Mouse (Mus musculus) ovary, adult 18-20 months (tissue): ENCODE measurements around the gene Pes1.
A peak's percentile ranks its signal among the peaks of the same experiment; 100 is the strongest.
"Not testable (repeated sequence)": the region's sequence is repeated elsewhere in the genome, so short reads cannot be mapped to it uniquely, and the experiment has no call there.

Source experiments
- DNase-seq: peaks from one replicate; pipeline ENCODE4 v3.0.0; 2022; ENCODE audit warnings: low spot score, mixed read lengths

Pes1 gene

GRCm38 (mm10) chr11:3963610-3964415 is at the start of gene Pes1:
TSS of gene Pes1 (plus strand) at chr11:3963975.
- peak; percentile 65 for DNase-seq

DNA sequence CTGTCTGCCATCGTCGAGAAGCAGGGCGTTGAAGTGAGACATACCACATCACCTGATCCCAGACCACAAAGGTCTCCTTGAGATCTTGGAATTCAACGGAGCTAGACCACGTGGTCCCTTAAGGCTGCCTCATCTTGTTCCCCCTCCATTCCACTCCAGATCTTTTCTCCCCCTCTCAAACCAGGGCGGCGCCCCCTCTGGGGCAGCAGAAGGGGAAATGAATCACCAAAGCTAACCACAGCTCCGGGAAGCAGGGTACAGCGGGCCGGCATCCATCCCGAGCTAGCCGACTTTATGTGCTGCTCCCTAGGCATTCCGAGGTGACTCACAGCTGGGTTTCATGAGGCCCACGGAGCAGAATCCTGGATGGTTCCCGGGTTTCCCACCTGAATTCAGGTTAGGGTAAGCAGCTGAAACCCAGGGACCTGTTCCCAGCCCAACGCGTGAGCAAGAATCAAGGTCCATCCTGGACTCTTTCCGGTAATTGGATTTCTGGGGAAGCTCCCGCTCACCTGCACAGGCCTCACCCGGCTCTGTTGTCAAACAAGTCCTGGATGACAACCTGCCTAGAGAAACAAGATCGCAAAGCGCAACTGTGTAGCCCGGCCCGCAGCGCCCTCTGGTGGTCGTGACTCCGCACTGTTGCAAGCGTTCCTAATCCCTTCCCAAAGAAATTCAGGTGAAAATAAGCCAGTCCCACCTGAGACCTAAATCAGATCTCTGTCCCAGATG is 49.5 kb upstream of the Pes1 start, which contains the start of gene Slc35e4:
Gene Slc35e4 (minus strand): TSS at position 556 of the 732 bp plus-strand sequence.
- peak; percentile 49 for DNase-seq

DNA sequence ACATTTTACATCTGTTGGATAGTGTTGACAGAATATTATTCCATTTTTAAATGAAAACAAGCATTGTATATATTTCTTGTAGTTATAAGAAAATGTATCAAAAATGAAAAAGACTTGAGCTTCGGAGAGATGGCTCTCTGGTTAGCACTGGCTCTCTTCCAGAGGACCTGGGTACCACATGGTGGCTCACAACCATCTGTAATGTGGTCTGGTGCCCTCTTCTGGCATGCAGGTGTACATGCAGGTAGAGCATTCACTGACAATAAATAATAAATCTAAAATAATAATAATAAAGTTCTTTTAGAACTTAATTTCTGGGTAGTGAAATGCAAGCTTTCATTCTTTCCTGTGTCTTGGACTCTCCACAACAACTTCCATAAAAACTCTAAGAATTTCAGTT is 45.0 kb upstream of the Pes1 start:
- DNase-seq = no peak

DNA sequence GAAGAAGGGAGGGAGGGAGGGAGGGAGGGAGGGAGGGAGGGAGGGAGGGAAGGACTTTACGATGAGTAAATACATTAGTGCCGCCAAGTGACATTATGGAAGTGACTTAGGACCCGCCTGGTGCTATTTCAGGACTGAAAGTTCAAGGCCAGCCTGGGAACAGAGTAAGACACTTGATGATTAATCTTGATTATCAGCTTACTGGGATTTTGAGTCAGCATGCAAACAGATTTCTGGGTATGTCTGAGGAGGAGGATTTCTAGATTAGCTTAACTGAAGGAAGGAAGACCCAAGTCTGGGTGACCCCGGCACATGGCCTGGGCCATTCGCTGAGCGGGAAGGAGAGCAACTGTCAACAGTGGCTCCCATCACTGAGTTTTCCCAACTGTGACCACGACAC is 43.3 kb upstream of the Pes1 start:
- no peak for DNase-seq

DNA sequence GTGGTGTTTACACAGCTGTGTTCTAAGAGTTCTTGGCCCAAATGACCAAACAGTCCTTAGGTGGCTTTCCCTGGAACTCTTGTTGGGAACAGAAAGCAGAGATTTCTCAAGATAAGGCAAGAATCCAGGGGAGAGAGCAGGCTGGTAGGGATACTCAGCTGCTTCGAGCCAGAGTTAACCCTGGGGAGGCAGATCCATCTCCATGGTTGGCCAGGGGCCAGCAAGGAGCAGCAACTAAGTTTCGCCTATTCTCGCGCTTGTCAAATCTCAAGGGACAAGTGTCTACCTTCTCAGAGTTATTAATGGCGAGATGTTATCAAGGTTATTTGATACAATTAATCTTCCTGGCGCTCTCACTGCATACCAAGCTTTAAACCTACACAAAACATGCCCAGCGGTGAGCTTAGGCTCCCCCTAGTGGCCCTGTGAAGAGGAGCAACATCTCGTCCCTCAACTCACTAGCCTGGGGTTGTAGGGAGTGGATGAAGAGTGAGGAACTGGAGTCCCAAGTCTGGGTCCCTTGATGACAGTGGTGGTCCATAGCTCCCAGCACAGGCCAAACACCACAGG is 42.4 kb upstream of the Pes1 start:
- no peak for DNase-seq

GRCm38 (mm10) chr11:3922115-3922514 is 41.7 kb upstream of the Pes1 start:
- DNase-seq = no peak

DNA sequence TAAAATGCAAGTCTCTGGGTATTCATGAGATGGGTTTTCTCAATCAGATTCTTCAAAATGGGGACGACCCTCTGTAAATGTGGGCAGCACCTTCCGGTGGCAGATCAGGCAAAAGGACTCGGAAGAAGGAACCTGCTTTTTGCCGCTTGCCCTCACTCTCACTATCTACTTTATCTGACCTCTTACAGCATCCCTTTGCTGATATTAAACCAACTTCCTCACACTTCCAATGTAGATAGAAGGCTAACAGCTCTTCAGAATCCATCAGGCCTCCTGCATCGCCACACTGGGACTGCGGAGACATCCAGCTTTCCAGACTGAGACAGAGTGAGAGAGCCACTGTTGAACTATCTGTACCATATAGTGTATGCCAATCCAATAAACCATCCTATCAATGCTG is 41.0 kb upstream of the Pes1 start:
- DNase-seq = no peak

- DNase-seq = no peak
These were observed 37.9 kb upstream of the Pes1 start for GRCm38 (mm10) chr11:3925916-3926315.

DNA sequence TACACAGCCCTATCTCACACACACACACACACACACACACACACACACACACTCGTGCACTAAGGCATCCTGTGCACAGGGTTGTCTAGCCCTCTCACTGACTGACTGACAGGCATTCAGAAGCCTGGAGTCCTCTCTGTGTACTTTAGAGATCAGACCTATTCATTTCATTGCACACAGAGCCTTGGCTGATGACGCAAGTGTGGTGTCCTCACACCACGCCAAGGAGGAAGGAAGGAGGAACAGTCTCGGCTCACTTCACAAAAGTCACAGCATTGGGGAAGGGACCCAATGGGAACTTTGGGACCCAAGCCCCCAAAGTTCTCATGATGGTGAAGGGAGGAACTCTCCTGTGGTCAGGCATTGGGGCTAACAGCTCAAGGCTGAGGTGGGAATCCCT is 33.8 kb upstream of the Pes1 start:
- DNase-seq = no peak

DNA sequence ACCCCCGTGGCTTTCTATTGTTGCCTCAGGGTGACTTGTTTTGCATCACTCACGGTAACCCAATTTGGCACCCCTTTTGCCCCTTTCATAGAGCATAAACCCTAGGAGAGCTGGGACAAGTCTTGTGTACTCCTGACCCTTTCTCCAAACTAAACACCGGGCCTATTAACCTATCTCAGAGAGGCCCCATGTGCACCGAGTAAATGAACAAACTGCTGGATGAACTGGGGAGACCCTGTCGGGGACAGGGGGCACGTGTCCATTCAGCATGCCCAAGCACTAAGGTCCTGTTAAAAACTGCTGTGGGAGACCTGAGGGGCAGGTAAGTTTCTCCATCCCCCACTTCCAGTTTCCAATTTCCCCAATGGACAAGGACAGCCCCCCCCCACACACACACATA is 32.8 kb upstream of the Pes1 start:
- DNase-seq = no peak

- peak; percentile 82 for DNase-seq
These were observed 32.1 kb upstream of the Pes1 start, which contains the start of gene Tcn2 for GRCm38 (mm10) chr11:3931511-3932211. TSS of gene Tcn2 (minus strand) at chr11:3932159.

DNA sequence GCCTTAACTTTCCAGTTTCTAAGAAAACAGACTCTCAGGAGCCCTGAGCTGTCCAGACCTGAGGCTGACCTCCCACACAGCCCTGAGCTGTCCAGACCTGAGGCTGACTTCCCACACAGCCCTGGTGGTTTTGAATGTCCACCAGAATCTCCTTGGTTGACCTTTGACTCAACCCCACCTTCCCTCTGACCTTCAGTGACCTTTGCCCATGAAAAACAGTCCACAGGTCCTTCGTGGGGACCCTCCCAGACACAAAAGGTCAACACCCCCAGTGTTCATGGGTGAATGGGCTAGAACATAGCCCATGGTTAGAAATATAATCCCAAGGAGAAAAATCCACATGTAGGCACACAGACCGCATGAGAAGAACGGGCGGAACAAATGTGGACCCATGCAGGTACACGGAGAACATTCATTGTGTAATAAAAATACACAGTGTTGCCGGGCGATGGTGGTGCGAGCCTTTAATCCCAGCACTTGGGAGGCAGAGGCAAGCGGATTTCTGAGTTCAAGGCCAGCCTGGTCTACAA is 30.0 kb upstream of the Pes1 start:
- DNase-seq = no peak

DNA sequence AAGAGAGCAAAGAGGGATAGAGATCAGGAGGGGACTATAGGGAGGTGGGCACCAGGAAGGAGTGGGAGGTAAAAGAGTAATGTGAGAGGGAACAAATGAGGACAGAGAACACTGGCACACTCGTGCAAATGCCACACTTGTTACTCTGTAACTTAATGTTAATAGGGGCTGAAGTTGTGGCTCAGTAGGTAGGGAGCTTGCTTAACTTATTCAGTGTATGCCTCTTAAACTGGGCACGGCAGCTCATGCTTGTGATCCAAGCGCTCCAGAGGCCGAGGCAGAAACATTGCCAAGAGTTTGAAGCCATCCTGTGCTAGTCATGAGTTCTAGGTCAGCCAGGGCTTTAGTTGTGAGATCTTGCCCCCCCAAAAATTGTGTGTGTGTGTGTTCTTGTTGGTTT is 28.6 kb upstream of the Pes1 start:
- no peak for DNase-seq

DNA sequence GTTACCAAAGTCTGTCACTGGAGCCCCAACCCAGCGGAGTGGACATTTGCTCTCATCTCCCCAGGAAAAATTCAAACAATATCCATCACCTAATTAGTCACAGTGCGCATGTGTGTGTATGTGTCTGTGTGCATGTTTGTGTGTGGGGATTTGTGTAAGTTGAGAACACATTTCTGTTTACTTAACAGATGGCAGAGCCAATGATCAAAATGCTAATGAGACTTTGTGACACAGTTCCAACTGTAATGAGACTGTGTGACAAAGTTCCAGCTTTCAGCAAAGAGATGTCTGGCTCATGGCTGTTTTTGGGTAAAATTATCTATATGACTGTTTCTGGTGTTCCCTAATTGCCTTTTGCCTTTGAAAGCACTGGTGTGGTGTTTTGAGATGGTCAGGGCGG is 27.5 kb upstream of the Pes1 start:
- no peak for DNase-seq

DNA sequence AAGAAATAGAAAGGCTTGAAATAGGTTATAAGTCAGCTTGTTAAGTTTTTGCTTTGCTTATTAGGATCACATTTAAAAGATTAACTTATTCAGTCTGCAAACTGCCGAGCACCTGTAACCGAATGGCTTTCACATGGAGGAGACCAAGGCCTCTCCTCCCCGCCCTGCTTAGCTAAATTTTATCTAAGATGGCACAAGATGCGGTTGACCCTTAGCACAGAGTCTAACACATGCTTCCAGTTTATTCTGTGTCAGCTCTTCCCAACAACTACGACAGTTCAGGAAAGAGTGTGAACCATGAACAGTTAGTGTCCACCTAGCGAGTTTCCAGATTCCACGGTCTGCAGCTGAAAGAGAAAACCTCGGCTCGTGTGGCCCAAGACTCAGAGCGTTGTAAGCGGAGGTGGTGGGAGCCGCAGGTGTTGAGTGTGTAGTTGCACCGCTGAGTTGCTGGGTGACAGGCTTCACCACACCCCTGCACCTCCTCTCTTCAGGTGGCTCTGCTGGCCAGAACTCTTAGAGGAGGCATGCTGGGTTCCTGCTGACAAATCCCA is 26.4 kb upstream of the Pes1 start:
- no peak for DNase-seq

DNA sequence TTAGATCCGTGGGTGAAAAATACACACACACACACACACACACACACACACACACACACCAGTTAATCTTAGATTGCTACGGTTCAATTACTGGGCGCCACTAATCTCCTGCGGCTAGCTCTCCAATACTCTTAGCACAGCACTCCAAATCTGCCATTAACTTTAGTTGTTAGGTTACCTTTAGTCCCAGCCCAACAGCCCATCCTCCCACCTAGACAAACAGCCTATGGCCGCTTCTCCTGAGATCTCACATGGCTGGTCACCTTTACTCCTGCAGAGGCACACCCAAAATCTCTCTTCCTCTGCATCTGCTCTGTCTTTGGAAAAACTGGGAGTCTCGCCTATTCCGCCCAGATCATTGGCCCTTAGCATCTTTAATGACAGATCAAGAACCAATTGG is 22.4 kb upstream of the Pes1 start:
- DNase-seq = no peak

GRCm38 (mm10) chr11:3946386-3946785 is 17.4 kb upstream of the Pes1 start:
- DNase-seq = no peak

- DNase-seq = not testable (repeated sequence)
These were observed 8.9 kb upstream of the Pes1 start for GRCm38 (mm10) chr11:3954876-3955275.

GRCm38 (mm10) chr11:3955371-3955770 is 8.4 kb upstream of the Pes1 start:
- not testable (repeated sequence) for DNase-seq

GRCm38 (mm10) chr11:3960901-3961300 is 2.9 kb upstream of the Pes1 start:
- no peak for DNase-seq

GRCm38 (mm10) chr11:3961761-3962160 is 2.0 kb upstream of the Pes1 start:
- no peak for DNase-seq

GRCm38 (mm10) chr11:3963155-3963554 is 620 bp upstream of the Pes1 start:
- DNase-seq = no peak
